Mouse (Mus musculus) cerebellum, adult 9-11 months (tissue): ENCODE results near the gene Clta.

Experiments used
- DNase-seq: peaks from one replicate; pipeline ENCODE4 v3.0.0; 2022

Gene Clta

GRCm38 (mm10) chr4:43980846-43981245, 23.4 kb upstream of the Clta start:
- no peak for DNase-seq

- DNase-seq: no peak
Measured at GRCm38 (mm10) chr4:43981251-43981650, 23.0 kb upstream of the Clta start.

- DNase-seq: peak; percentile 72
Measured at GRCm38 (mm10) chr4:43982053-43982732, 22.1 kb upstream of the Clta start.

GRCm38 (mm10) chr4:43983181-43983580, 21.1 kb upstream of the Clta start, which contains the start of gene Ccin:
Gene Ccin (plus strand): TSS chr4:43983483.
- DNase-seq: no peak

GRCm38 (mm10) chr4:43983756-43984155, 20.5 kb upstream of the Clta start:
- DNase-seq: no peak

GRCm38 (mm10) chr4:43984326-43984725, 19.9 kb upstream of the Clta start:
- no peak for DNase-seq

GRCm38 (mm10) chr4:43988976-43989375, 15.3 kb upstream of the Clta start:
- DNase-seq: no peak

GRCm38 (mm10) chr4:43993072-43993471, 11.2 kb upstream of the Clta start:
- DNase-seq: no peak

- DNase-seq: no peak
Measured at GRCm38 (mm10) chr4:43994342-43994741, 9.9 kb upstream of the Clta start.

- DNase-seq: no peak
Measured at GRCm38 (mm10) chr4:44003622-44004021, 630 bp upstream of the Clta start.

GRCm38 (mm10) chr4:44004623-44005409, 564 bp downstream of the Clta start:
- no peak for DNase-seq

GRCm38 (mm10) chr4:44010176-44010575, 5.9 kb downstream of the Clta start:
- DNase-seq: no peak

- no peak for DNase-seq
Measured at GRCm38 (mm10) chr4:44010893-44011292, 6.6 kb downstream of the Clta start.

GRCm38 (mm10) chr4:44011799-44012198, 7.5 kb downstream of the Clta start:
- DNase-seq: no peak

- DNase-seq: peak; percentile 97
Measured at GRCm38 (mm10) chr4:44012376-44013367, 8.4 kb downstream of the Clta start.

- no peak for DNase-seq
Measured at GRCm38 (mm10) chr4:44013391-44014070, 9.3 kb downstream of the Clta start.

GRCm38 (mm10) chr4:44016071-44016470, 11.8 kb downstream of the Clta start:
- no peak for DNase-seq

GRCm38 (mm10) chr4:44016791-44017190, 12.5 kb downstream of the Clta start:
- no peak for DNase-seq

GRCm38 (mm10) chr4:44022323-44022722, 18.1 kb downstream of the Clta start:
- peak; percentile 0 for DNase-seq

- DNase-seq: peak; percentile 1
Measured at GRCm38 (mm10) chr4:44022766-44023165, 18.5 kb downstream of the Clta start.

- peak; percentile 0 for DNase-seq
Measured at GRCm38 (mm10) chr4:44023681-44024080, 19.4 kb downstream of the Clta start.

GRCm38 (mm10) chr4:44024241-44024640, 20.0 kb downstream of the Clta start:
- no peak for DNase-seq
